Mouse (Mus musculus): ENCODE results near the gene Plppr3.

- TF ChIP-seq CTCF (IDR thresholded peaks at IDR 0.05; ENCODE audit: low read depth), result no peak
- TF ChIP-seq EP300 (IDR thresholded peaks at IDR 0.05; ENCODE audit: low read depth), result no peak
These were observed 40.6 kb upstream of the Plppr3 start for GRCm38 (mm10) chr10:79914948-79915596.
